Mouse (Mus musculus): ENCODE measurements around the gene Clip2. TPM values are rescaled to one million over a fixed set of nuclear protein-coding genes. Genes with fewer than 3 reads are reported as not detected.

The Clip2 gene
- polyA plus RNA-seq, 1 experiment from 2014 or later, result 2.1 TPM

DNA sequence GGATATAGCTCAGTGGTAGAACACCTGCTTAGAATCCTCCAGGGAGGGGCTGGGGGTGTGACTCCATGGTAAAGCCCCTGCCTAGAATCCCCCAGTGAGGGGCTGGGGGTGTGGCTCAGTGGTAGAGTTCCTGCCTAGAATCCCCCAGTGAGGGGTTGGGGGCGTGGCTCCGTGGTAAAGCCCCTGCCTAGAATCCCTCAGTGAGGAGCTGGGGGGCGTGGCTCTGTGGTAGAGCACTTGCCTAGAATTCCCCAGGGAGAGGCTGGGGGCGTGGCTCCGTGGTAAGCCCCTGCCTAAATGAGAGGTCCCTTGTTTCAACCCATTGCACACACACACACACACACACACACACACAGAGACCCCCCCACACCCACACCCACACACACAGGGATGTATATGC is 42.0 kb downstream of the Clip2 start:
- H3K4me3 ChIP-seq, result no peak overlapping the region
- 0 out of 2 replicates have a peak, but pooled peaks cover 5% of the 10 kb centered on the region for H3K4me1 ChIP-seq
- H3K9me3 ChIP-seq, result no peaks in the 10 kb centered on the region
- no peaks in the 10 kb centered on the region for H3K27me3 ChIP-seq (ENCODE audit: insufficient read depth, poor library complexity, severe bottlenecking)
- H3K36me3 ChIP-seq, result peaks cover 68% of the 10 kb centered on the region
- DNase-seq (ENCODE audit: low spot score), result no peak
- H3K27ac ChIP-seq, result no peak overlapping the region
- 76% methylated on average over 5 of the region's 5 CpGs for WGBS

DNA sequence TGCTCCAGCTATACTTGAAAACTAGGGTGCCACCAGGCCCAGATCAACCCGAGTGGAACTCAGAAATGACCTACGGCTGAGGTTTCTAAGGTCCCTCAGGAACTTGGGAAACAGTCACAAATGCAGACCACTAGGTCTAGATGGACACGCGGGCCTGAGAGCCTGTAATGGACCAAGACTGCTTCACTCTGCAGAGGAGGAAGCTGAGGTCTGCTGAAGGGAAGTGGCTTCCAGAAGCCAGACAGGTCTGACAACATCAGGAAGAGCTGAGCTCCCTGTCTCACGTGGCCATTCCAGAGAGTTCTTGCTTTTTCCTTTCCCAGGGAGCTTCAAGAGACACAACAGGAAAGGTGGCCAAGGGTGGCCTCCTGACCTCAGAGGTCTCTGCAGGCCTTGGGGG is 43.3 kb downstream of the Clip2 start:
- Histone ChIP-seq H3K4me3 (no peak overlapping the region), H3K9me3 (no peaks in the 10 kb centered on the region), H3K36me3 (peaks cover 64% of the 10 kb centered on the region), H3K27me3 (ENCODE audit: insufficient read depth, poor library complexity, severe bottlenecking) (no peaks in the 10 kb centered on the region), H3K27ac (no peak overlapping the region), H3K4me1 (0 out of 2 replicates have a peak, but pooled peaks cover 5% of the 10 kb centered on the region)
- DNase-seq (ENCODE audit: low spot score), result no peak
- WGBS, result 76% methylated on average over 5 of the region's 5 CpGs

DNA sequence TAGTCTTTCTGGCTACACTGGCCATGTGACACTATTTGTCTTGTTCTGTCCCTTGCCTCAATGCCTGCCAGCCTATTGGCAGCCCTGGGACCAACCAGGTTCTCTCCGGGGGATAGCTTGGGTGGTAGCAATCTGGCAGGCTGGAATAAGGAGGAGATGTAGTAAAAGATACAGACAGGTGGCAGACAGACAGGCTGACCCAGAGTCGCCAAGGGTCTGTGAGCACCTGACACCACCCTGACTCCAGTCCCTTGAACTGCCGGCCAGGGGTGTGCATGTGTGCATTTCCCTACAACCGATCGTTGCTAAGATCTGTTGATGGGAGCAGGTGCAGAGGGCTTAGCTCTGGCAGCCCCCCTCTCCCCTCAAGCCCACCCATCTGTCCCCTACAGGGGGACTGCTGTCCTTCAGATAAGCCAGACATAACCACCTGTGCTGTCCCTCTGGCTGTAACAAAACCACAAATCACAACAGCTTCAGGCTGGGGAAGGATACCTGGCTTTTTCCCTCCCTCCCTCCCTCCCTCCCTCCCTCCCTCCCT is 44.3 kb downstream of the Clip2 start:
- no peaks in the 10 kb centered on the region for H3K9me3 ChIP-seq
- 0 out of 2 replicates have a peak overlapping the region, but pooled peaks have one; percentile 19 for H3K27ac ChIP-seq
- 0 out of 2 replicates have a peak, but pooled peaks cover 5% of the 10 kb centered on the region for H3K4me1 ChIP-seq
- no peak overlapping the region for H3K4me3 ChIP-seq
- no peak for DNase-seq (ENCODE audit: low spot score)
- peaks cover 63% of the 10 kb centered on the region for H3K36me3 ChIP-seq
- no peaks in the 10 kb centered on the region for H3K27me3 ChIP-seq (ENCODE audit: insufficient read depth, poor library complexity, severe bottlenecking)
- 75% methylated on average over 5 of the region's 5 CpGs for WGBS

DNA sequence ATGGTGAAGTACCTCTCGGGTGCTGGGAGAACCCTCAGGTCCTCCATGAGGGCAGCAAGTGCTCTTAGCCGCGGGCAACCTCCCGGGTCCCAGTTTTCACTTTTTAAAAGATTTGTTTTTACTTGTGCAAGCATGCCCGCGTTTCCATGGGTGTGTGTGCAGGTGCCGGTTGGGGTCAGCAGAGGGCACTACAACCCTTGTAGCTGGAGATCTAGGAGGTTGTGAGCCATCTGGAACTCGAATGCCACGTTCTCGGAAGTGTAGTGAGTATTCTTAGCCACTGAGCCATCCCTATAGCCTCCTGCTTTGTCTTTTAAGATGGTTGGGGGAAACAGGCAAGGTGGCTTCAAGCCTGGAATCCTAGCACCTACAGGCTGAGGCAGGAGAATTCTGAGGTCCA is 44.9 kb downstream of the Clip2 start:
- Histone ChIP-seq H3K9me3 (no peaks in the 10 kb centered on the region), H3K27ac (no peak overlapping the region), H3K27me3 (ENCODE audit: insufficient read depth, poor library complexity, severe bottlenecking) (no peaks in the 10 kb centered on the region), H3K4me3 (no peak overlapping the region), H3K36me3 (peaks cover 63% of the 10 kb centered on the region), H3K4me1 (0 out of 2 replicates have a peak, but pooled peaks cover 4% of the 10 kb centered on the region)
- DNase-seq (ENCODE audit: low spot score), result peak; percentile 83
- WGBS, result 21% methylated on average over 10 of the region's 10 CpGs

DNA sequence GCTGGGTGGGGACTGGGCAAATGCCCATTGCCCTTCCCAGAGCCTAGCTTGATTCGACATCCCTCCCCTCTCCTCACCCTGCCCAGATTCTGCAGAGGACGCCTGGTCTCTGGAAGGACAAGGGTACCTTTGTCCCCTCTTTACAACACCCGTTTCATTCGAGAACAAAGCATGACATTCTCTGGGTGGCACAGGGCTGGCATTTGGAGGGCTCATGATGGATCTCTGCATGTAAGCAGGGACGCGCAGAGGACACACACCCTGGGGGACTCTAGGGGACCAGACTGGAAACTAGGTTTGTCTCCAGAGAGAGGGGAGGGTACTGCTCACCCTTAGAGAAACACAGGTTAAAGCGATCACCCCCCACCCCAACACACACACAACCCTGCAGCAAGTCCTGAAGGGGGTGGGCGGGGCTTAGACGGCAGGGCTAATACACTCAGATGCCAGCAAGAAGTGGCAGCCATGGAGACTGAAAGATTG is 46.4 kb downstream of the Clip2 start:
- Histone ChIP-seq H3K4me1 (no peaks in the 10 kb centered on the region), H3K27me3 (ENCODE audit: insufficient read depth, poor library complexity, severe bottlenecking) (no peaks in the 10 kb centered on the region), H3K27ac (no peak overlapping the region), H3K36me3 (peaks cover 58% of the 10 kb centered on the region), H3K9me3 (no peaks in the 10 kb centered on the region), H3K4me3 (no peak overlapping the region)
- WGBS, result 78% methylated on average over 9 of the region's 9 CpGs
- no peak for DNase-seq (ENCODE audit: low spot score)

DNA sequence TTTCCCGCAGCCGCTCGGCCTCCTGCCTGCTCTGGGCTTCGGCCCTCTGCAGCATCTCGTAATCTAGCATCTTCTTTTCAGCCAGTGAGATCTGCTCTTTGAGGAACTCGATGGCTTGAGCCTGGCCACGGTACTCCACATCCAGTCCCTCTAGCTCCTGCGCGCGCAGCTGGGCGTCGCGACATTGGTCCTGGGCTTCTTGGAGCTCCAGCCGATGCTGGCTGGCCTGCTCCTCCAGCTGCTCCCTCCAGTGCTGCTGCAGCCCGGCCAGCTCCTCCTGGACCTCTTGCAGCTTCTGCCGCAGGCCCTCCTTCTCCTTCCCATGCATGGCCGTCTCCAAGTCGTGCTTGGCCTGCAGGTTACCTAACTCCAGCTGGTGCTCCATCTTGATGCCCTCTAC is 49.6 kb downstream of the Clip2 start:
- Histone ChIP-seq H3K27me3 (ENCODE audit: insufficient read depth, poor library complexity, severe bottlenecking) (no peaks in the 10 kb centered on the region), H3K4me3 (no peak overlapping the region), H3K36me3 (peaks cover 48% of the 10 kb centered on the region), H3K9me3 (no peaks in the 10 kb centered on the region), H3K4me1 (no peaks in the 10 kb centered on the region), H3K27ac (no peak overlapping the region)
- WGBS, result 87% methylated on average over 18 of the region's 18 CpGs
- DNase-seq (ENCODE audit: low spot score), result no peak

DNA sequence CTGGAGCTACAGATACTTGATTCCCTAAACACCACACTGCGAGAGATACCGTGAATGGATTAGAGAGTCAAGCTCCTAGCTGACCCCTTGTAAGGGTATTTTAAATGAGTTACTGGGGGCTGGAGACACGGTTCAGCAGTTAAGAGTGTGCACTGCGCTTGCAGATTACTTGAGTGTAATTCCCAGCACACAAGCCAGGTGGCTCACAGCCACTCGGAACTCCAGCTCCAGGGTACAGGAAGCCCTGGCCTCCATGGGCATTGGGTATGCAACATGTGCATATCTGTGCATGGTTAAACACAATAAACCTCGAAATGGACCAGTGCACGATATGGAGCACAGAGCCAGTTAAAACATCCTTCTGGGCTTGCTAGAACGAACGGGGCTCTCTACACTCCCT is 50.8 kb downstream of the Clip2 start:
- Histone ChIP-seq H3K4me1 (no peaks in the 10 kb centered on the region), H3K36me3 (peaks cover 60% of the 10 kb centered on the region), H3K27ac (no peak overlapping the region), H3K4me3 (no peak overlapping the region), H3K9me3 (no peaks in the 10 kb centered on the region), H3K27me3 (ENCODE audit: insufficient read depth, poor library complexity, severe bottlenecking) (no peaks in the 10 kb centered on the region)
- no peak for DNase-seq (ENCODE audit: low spot score)
- 81% methylated on average over 9 of the region's 9 CpGs for WGBS

DNA sequence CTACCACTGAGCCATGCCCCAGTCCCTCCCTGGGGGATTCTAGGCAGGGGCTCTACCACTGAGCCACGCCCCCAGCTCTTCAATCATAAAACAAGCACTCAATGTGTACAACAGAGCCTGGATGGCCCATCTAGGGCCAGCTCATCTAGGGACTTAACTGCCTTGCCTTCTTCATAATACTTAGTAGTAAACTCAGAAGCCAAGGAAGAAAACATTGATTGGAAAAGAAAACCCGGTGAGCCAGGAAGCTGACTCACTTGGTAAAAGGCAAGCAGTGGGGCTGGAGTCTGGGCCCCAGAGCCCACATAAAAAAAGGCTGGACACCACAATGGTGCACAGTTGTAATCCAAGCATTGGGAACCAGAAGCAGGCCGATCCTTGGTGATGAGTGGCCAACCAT is 51.6 kb downstream of the Clip2 start:
- Histone ChIP-seq H3K36me3 (peaks cover 67% of the 10 kb centered on the region), H3K4me1 (no peaks in the 10 kb centered on the region), H3K4me3 (no peak overlapping the region), H3K9me3 (no peaks in the 10 kb centered on the region), H3K27ac (no peak overlapping the region), H3K27me3 (ENCODE audit: insufficient read depth, poor library complexity, severe bottlenecking) (no peaks in the 10 kb centered on the region)
- WGBS, result 92% methylated on average over 3 of the region's 3 CpGs
- DNase-seq (ENCODE audit: low spot score), result no peak

DNA sequence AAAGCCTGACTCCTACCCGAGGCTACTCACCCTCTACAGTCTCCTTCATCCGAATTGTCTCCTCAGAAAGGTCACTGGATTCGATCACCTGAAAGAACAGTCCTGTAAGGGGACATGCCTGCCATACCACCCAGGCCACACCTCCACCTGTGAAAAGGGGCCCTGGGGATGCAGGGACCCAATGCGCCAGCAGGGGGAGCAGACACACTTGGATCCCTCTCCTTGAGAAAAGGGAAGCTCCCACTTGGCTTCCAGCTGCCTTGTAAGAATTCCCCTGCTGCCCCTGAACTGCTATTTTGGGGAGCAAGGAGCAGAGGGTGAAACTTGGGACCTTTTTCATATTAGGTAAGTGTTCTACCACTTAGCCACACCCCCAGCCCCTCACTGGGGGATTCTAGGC is 52.2 kb downstream of the Clip2 start:
- H3K4me1 ChIP-seq, result no peaks in the 10 kb centered on the region
- peaks cover 71% of the 10 kb centered on the region for H3K36me3 ChIP-seq
- 69% methylated on average over 4 of the region's 4 CpGs for WGBS
- H3K9me3 ChIP-seq, result no peaks in the 10 kb centered on the region
- no peak overlapping the region for H3K4me3 ChIP-seq
- no peak for DNase-seq (ENCODE audit: low spot score)
- H3K27me3 ChIP-seq (ENCODE audit: insufficient read depth, poor library complexity, severe bottlenecking), result no peaks in the 10 kb centered on the region
- H3K27ac ChIP-seq, result no peak overlapping the region

DNA sequence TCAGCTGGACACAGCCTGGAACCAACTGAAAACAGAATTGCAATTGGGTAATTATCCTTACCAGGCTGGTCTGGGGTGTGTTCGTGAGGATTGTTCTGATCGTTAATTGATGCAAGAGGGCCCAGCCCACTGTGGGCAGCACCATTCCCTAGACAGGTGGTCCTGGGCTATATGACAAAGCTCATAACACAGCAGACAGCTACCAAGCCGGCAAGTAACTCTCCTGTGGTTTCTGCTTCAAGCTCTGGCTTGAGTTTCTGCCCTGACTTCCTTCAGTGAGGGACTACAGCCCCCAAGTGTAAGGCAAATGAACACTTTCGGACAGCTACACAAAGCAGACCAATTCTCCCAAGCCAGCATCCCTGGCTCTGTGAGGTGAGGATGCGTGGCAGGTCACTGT is 55.2 kb downstream of the Clip2 start:
- H3K27ac ChIP-seq, result no peak overlapping the region
- peak; percentile 70 for DNase-seq (ENCODE audit: low spot score)
- peaks cover 5% of the 10 kb centered on the region; the same call in 1 of the 2 replicates for H3K4me1 ChIP-seq
- WGBS, result 87% methylated on average over 5 of the region's 5 CpGs
- H3K9me3 ChIP-seq, result no peaks in the 10 kb centered on the region
- H3K27me3 ChIP-seq (ENCODE audit: insufficient read depth, poor library complexity, severe bottlenecking), result no peaks in the 10 kb centered on the region
- H3K4me3 ChIP-seq, result no peak overlapping the region
- H3K36me3 ChIP-seq, result peaks cover 54% of the 10 kb centered on the region

DNA sequence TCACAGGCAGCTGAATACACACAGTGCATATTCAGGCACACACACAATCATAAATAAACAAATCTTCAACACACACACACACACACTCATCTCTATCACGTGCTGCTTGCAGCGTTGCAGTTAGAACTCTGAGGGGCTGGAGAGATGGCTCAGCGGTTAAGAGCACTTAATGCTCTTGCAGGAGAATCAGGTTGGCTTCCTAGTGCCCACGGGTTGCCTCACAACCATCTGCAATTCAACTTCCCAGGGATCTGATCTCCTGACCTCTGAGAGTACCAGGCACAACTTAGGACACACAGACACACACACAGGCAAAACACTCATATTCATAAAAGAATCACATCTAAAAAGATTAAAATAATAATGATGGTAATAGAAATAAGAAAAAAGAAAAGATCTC is 56.4 kb downstream of the Clip2 start:
- no peak overlapping the region for H3K27ac ChIP-seq
- H3K9me3 ChIP-seq, result no peaks in the 10 kb centered on the region
- no peak overlapping the region for H3K4me3 ChIP-seq
- 80% methylated on average over 4 of the region's 4 CpGs for WGBS
- H3K4me1 ChIP-seq, result peaks cover 6% of the 10 kb centered on the region; the same call in 1 of the 2 replicates
- peak; percentile 57 for DNase-seq (ENCODE audit: low spot score)
- peaks cover 50% of the 10 kb centered on the region for H3K36me3 ChIP-seq
- no peaks in the 10 kb centered on the region for H3K27me3 ChIP-seq (ENCODE audit: insufficient read depth, poor library complexity, severe bottlenecking)

DNA sequence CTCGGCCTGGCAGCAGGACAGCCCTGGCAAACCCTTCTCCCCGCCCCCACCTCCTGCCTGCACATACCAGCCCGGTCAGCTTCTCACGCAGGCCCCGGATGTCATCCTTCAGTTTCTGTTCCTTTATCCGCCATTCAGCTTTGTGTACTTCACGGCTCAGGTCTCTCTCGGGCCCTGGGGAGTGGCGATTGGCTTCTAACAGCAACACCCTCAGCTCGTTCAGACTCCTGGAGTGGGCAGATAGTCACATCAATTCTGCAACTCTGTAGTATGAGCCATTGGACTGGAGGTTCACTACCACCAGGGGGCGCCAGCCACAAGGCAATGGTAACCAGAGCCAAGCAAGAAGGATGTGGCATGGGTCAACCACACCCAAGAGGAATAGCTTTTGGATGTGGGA is 58.1 kb downstream of the Clip2 start:
- Histone ChIP-seq H3K36me3 (peaks cover 57% of the 10 kb centered on the region), H3K4me3 (no peak overlapping the region), H3K4me1 (peaks cover 18% of the 10 kb centered on the region), H3K27ac (no peak overlapping the region), H3K27me3 (ENCODE audit: insufficient read depth, poor library complexity, severe bottlenecking) (no peaks in the 10 kb centered on the region), H3K9me3 (no peaks in the 10 kb centered on the region)
- DNase-seq (ENCODE audit: low spot score), result peak; percentile 86
- WGBS, result 56% methylated on average over 11 of the region's 11 CpGs

DNA sequence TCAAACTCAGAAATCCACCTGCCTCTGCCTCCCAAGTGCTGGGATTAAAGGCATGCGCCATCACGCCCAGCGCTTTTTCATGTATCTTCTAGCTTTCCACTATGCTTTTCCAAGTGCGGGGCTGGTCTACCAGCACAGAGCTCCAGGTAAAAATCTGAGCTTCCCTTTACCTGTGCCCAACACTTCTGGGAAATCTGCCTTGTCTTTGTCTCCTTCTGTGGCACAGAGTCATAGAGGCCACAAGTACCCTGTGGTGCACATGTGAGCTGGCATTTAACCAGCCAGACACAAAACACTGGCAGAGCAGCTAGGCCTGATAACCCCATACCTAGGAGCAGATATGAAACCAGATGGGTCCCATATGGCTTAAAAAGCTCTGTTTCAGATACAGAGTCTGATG is 59.3 kb downstream of the Clip2 start:
- Histone ChIP-seq H3K27me3 (ENCODE audit: insufficient read depth, poor library complexity, severe bottlenecking) (no peaks in the 10 kb centered on the region), H3K36me3 (peaks cover 51% of the 10 kb centered on the region), H3K4me1 (peaks cover 18% of the 10 kb centered on the region), H3K9me3 (no peaks in the 10 kb centered on the region), H3K4me3 (no peak overlapping the region), H3K27ac (no peak overlapping the region)
- peak; percentile 45 for DNase-seq (ENCODE audit: low spot score)
- WGBS, result 96% methylated on average over 4 of the region's 4 CpGs
